Mouse (Mus musculus) bone marrow macrophage, adult 2 months (primary cell): ENCODE measurements around the gene Clcn7. TPM values are rescaled to one million over a fixed set of nuclear protein-coding genes. Genes with fewer than 3 reads are reported as not detected.
A peak's percentile ranks its signal among the peaks of the same experiment; 100 is the strongest.

Source experiments
- H3K27ac ChIP-seq: 2 replicates; pipeline ENCODE4 v1.5.1; 2012; ENCODE audit warnings: low read depth, low read length; ENCODE audit not compliant: insufficient read depth
- H3K4me1 ChIP-seq: 2 replicates; pipeline ENCODE4 v1.6.1; 2012; ENCODE audit warnings: low read length; ENCODE audit not compliant: control insufficient read depth, insufficient read depth
- H3K4me3 ChIP-seq: 2 replicates; pipeline ENCODE4 v1.5.1; 2012; ENCODE audit warnings: mild to moderate bottlenecking, low read length, moderate library complexity; ENCODE audit not compliant: insufficient read depth
- CTCF ChIP-seq: IDR thresholded peaks from 2 replicates; pipeline ENCODE4 v1.5.1; 2012; ENCODE audit warnings: low read depth, mild to moderate bottlenecking, low read length, moderate library complexity
- POLR2A ChIP-seq: IDR thresholded peaks from 2 replicates; pipeline ENCODE4 v1.6.1; 2012; ENCODE audit warnings: mild to moderate bottlenecking, low read depth, low read length, borderline replicate concordance
- polyA plus RNA-seq: library from polyadenylated mRNA; stranded (reverse); fragments of >200 nt; gene quantifications from 2 replicates; pipeline ENCODE4 v1.2.4, GENCODE M21; 2012; ENCODE audit not compliant: missing spikeins, insufficient read depth, insufficient read length

Gene Clcn7
- polyA plus RNA-seq, 1 experiment, result 86.1 TPM

GRCm38 (mm10) chr17:25127079-25127478 lies 6.1 kb upstream of the Clcn7 start:
- Histone ChIP-seq H3K4me3 (no peak overlapping the region), H3K4me1 (peaks cover 5% of the 10 kb centered on the region; the same call in 1 of the 2 replicates), H3K27ac (no peak overlapping the region)
- TF ChIP-seq POLR2A (no peak), CTCF (no peak)

GRCm38 (mm10) chr17:25127681-25128080 lies 5.5 kb upstream of the Clcn7 start:
- H3K4me1 ChIP-seq, result peaks cover 5% of the 10 kb centered on the region
- TF ChIP-seq CTCF (no peak), POLR2A (no peak)
- H3K4me3 ChIP-seq, result no peak overlapping the region
- no peak overlapping the region for H3K27ac ChIP-seq

GRCm38 (mm10) chr17:25130060-25130459 lies 3.1 kb upstream of the Clcn7 start:
- Histone ChIP-seq H3K4me3 (no peak overlapping the region), H3K4me1 (peaks cover 9% of the 10 kb centered on the region), H3K27ac (no peak overlapping the region)
- no peak for TF ChIP-seq POLR2A
- no peak for TF ChIP-seq CTCF

- Histone ChIP-seq H3K4me1 (peaks cover 32% of the 10 kb centered on the region), H3K4me3 (peak overlapping the region; percentile 70), H3K27ac (peak overlapping the region; percentile 86)
- no peak for TF ChIP-seq CTCF
- no peak for TF ChIP-seq POLR2A
Observed at GRCm38 (mm10) chr17:25135622-25136021, 2.4 kb downstream of the Clcn7 start.

GRCm38 (mm10) chr17:25138803-25139202 lies 5.6 kb downstream of the Clcn7 start:
- H3K27ac ChIP-seq, result peak overlapping the region; percentile 52

GRCm38 (mm10) chr17:25139960-25140359 lies 6.8 kb downstream of the Clcn7 start:
- TF ChIP-seq POLR2A (no peak), CTCF (no peak)
- Histone ChIP-seq H3K4me3 (peak overlapping the region; percentile 9; the same call in 1 of the 2 replicates), H3K4me1 (peaks cover 54% of the 10 kb centered on the region), H3K27ac (peak overlapping the region; percentile 20; the same call in 1 of the 2 replicates)

More at GRCm38 (mm10) chr17:25138803-25139202, 5.6 kb downstream of the Clcn7 start:
- Histone ChIP-seq H3K4me3 (peak overlapping the region; percentile 22; the same call in 1 of the 2 replicates), H3K4me1 (peaks cover 54% of the 10 kb centered on the region)
- TF ChIP-seq POLR2A (no peak), CTCF (no peak)

- TF ChIP-seq POLR2A (no peak), CTCF (no peak)
Observed at GRCm38 (mm10) chr17:25162161-25162560, 29.0 kb downstream of the Clcn7 start, which contains the start of gene Ccdc154. TSS of gene Ccdc154 (plus strand) at chr17:25162461.

GRCm38 (mm10) chr17:25163387-25163786 lies 30.2 kb downstream of the Clcn7 start:
- Histone ChIP-seq H3K4me1 (no peaks in the 10 kb centered on the region), H3K4me3 (no peak overlapping the region), H3K27ac (no peak overlapping the region)
- TF ChIP-seq CTCF, result no peak
- TF ChIP-seq POLR2A, result no peak

More at GRCm38 (mm10) chr17:25162161-25162560, 29.0 kb downstream of the Clcn7 start, which contains the start of gene Ccdc154:
- no peaks in the 10 kb centered on the region for H3K4me1 ChIP-seq
- H3K4me3 ChIP-seq, result no peak within 1 kb of the TSS
- no peak within 1 kb of the TSS for H3K27ac ChIP-seq

GRCm38 (mm10) chr17:25164770-25165169 lies 31.6 kb downstream of the Clcn7 start:
- H3K4me3 ChIP-seq, result no peak overlapping the region
- no peaks in the 10 kb centered on the region for H3K4me1 ChIP-seq
- no peak overlapping the region for H3K27ac ChIP-seq
- TF ChIP-seq POLR2A (no peak), CTCF (no peak)

GRCm38 (mm10) chr17:25165970-25166671 lies 32.9 kb downstream of the Clcn7 start:
- no peaks in the 10 kb centered on the region for H3K4me1 ChIP-seq
- no peak overlapping the region for H3K27ac ChIP-seq
- no peak for TF ChIP-seq POLR2A
- no peak for TF ChIP-seq CTCF
- no peak overlapping the region for H3K4me3 ChIP-seq
